Mouse (Mus musculus) liver, embryonic 14.5 days (tissue): ENCODE measurements at regions not wholly inside any gene's neighbourhood (a gene's known extent, or its start where the extent isn't known, plus 50 kb on each side); places are given as distances from the start of the nearest gene placed in this dataset.
A peak's percentile ranks its signal among the peaks of the same experiment; 100 is the strongest.

ENCODE experiments used
- CTCF ChIP-seq: IDR thresholded peaks from 2 replicates; pipeline ENCODE4 v1.5.1; 2016; ENCODE audit warnings: antibody characterized with exemption, low read depth, control low read depth
- EP300 ChIP-seq: IDR thresholded peaks from 2 replicates; pipeline ENCODE4 v1.6.1; 2016; ENCODE audit warnings: antibody characterized with exemption, low read depth

GRCm38 (mm10) chr1:137117866-137118265 lies 157.6 kb upstream of the Nr5a2 start:
- TF ChIP-seq CTCF (peak; percentile 29; the same call in 1 of the 2 replicates), EP300 (no peak)
